29 mouse cellular contexts compared by ENCODE assay signal in the genomic region with DNA sequence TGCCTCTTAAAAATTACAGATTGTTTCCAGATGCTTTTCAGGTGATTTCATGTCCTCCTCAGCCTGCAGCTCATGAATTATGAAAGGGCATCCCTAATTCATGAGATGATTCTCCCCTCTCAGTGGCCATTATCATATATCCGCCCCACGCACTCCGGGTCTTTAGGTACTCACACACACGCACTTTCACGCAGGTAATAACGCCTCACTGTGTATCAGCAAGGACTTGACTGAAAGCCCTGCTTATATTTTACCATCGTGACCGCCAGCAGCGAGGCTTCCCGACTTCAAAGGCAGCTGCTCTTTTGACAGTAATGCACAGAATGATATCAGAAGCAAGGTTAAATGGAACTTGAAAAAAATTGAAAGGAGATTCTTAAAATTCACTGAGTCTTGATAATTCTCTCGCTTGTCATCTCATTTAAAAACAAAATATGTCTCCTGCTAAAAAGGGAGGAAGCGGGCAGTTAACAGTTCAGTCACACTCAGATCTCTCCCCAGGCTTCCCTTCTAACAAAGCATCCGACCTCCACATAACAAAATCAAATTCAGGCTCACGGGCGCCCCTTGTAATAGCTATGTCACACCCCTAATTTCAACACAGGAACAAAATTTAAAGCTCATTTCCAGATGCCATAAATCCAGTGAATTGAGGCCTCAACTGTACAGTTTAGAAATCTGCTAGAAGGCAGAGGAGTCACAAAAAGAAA. TPM values are rescaled to one million over a fixed set of nuclear protein-coding genes. Genes with fewer than 3 reads are reported as not detected.
DNase-seq lines count a peak whose midpoint lies in the region; ATAC-seq and TF ChIP-seq lines count a peak whose summit lies in the region.
"Had no signal": no experiment of that assay in that cellular context is flagged by ENCODE, and none has a peak within 500 bp of the region (broad histone marks: within the 10 kb centered on the region; RNA-seq: fewer than 3 reads in every experiment).

No protein-coding gene starts in this region.

- no peak overlapping the region for H3K4me2 ChIP-seq in hindbrain, embryonic 13.5 days
- H3K4me2 ChIP-seq in midbrain, embryonic 14.5 days (ENCODE audit: low read length) = peak overlapping the region; percentile 35
- peak overlapping the region; percentile 33 for H3K4me2 ChIP-seq in midbrain, postnatal 0 days (ENCODE audit: low read depth, low read length, poor library complexity, severe bottlenecking)
- no peak overlapping the region for H3K4me2 ChIP-seq in intestine, embryonic 15.5 days (replicated peaks)
- H3K4me2 ChIP-seq: heart, embryonic 15.5 days; neural tube, embryonic 12.5 days had no signal

- 0 out of 2 replicates have a peak overlapping the region, but pooled peaks have one; percentile 20 for H3K27ac ChIP-seq in hindbrain, embryonic 13.5 days
- H3K27ac ChIP-seq in hindbrain, embryonic 10.5 days = no peak overlapping the region
- H3K27ac ChIP-seq in midbrain, embryonic 14.5 days (replicated peaks; ENCODE audit: low read depth, low read length) = peak overlapping the region; percentile 70
- no peak overlapping the region for H3K27ac ChIP-seq in midbrain, embryonic 10.5 days (replicated peaks)
- H3K27ac ChIP-seq in midbrain, postnatal 0 days (ENCODE audit: low read depth, low read length) = peak overlapping the region; percentile 57; the same call in 1 of the 2 replicates
- H3K27ac ChIP-seq in intestine, embryonic 15.5 days = no peak overlapping the region
- H3K27ac ChIP-seq: heart, embryonic 10.5 days; heart, embryonic 15.5 days; hindbrain, postnatal 0 days; liver, embryonic 14.5 days; neural tube, embryonic 12.5 days had no signal

- H3K36me3 ChIP-seq in hindbrain, embryonic 13.5 days = no peaks in the 10 kb centered on the region
- no peaks in the 10 kb centered on the region for H3K36me3 ChIP-seq in hindbrain, embryonic 10.5 days
- H3K36me3 ChIP-seq in midbrain, embryonic 14.5 days (ENCODE audit: control insufficient read depth, insufficient read depth, low read length) = no peaks in the 10 kb centered on the region
- H3K36me3 ChIP-seq in midbrain, embryonic 10.5 days = no peaks in the 10 kb centered on the region
- H3K36me3 ChIP-seq in midbrain, postnatal 0 days (ENCODE audit: insufficient read depth, low read length) = no peaks in the 10 kb centered on the region
- H3K36me3 ChIP-seq in intestine, embryonic 15.5 days = no peaks in the 10 kb centered on the region
- H3K36me3 ChIP-seq: heart, embryonic 10.5 days; heart, embryonic 15.5 days; neural tube, embryonic 12.5 days had no signal

- ATAC-seq in hindbrain, embryonic 13.5 days (ENCODE audit: low FRiP score) = no peak
- ATAC-seq in midbrain, embryonic 14.5 days (ENCODE audit: low FRiP score, low TSS enrichment) = no peak; the same call in 1 of the 2 replicates
- peak; percentile 56; the same call in 1 of the 2 replicates for ATAC-seq in midbrain, postnatal 0 days (ENCODE audit: low FRiP score)
- ATAC-seq in intestine, embryonic 15.5 days = no peak
- ATAC-seq: hindbrain, postnatal 0 days; intestine, embryonic 16.5 days had no signal

- TF ChIP-seq CTCF in midbrain, postnatal 0 days (IDR thresholded peaks at IDR 0.05) = peak; percentile 24; the same call in 1 of the 2 replicates

- no peak overlapping the region for H3K9ac ChIP-seq in hindbrain, embryonic 13.5 days
- H3K9ac ChIP-seq in midbrain, embryonic 14.5 days (replicated peaks; ENCODE audit: low read length) = peak overlapping the region; percentile 31; the same call in 1 of the 2 replicates
- no peak overlapping the region for H3K9ac ChIP-seq in midbrain, postnatal 0 days (replicated peaks; ENCODE audit: low read length, poor library complexity, severe bottlenecking)
- no peak overlapping the region for H3K9ac ChIP-seq in intestine, embryonic 15.5 days
- H3K9ac ChIP-seq: heart, embryonic 15.5 days; liver, embryonic 14.5 days; neural tube, embryonic 12.5 days had no signal

- 61% methylated on average over 15 of the region's 15 CpGs for WGBS in hindbrain, embryonic 13.5 days
- 81% methylated on average over 15 of the region's 15 CpGs for WGBS in hindbrain, embryonic 10.5 days
- WGBS in midbrain, embryonic 14.5 days = 38% methylated on average over 15 of the region's 15 CpGs
- 90% methylated on average over 15 of the region's 15 CpGs for WGBS in midbrain, embryonic 10.5 days
- WGBS in midbrain, postnatal 0 days = 29% methylated on average over 15 of the region's 15 CpGs
- WGBS in intestine, embryonic 15.5 days = 72% methylated on average over 15 of the region's 15 CpGs

- no peak overlapping the region for H3K4me3 ChIP-seq in hindbrain, embryonic 13.5 days
- no peak overlapping the region for H3K4me3 ChIP-seq in hindbrain, embryonic 10.5 days
- H3K4me3 ChIP-seq in midbrain, embryonic 14.5 days (replicated peaks; ENCODE audit: low read depth, low read length) = no peak overlapping the region
- H3K4me3 ChIP-seq in midbrain, embryonic 10.5 days = no peak overlapping the region
- H3K4me3 ChIP-seq in midbrain, postnatal 0 days (ENCODE audit: low read depth, low read length) = no peak overlapping the region
- no peak overlapping the region for H3K4me3 ChIP-seq in intestine, embryonic 15.5 days (replicated peaks)
- H3K4me3 ChIP-seq: erythroblast, embryonic 14.5 days; heart, embryonic 10.5 days; heart, embryonic 15.5 days; neural tube, embryonic 12.5 days had no signal

- no peaks in the 10 kb centered on the region for H3K9me3 ChIP-seq in hindbrain, embryonic 13.5 days
- H3K9me3 ChIP-seq in hindbrain, embryonic 10.5 days = no peaks in the 10 kb centered on the region
- no peaks in the 10 kb centered on the region for H3K9me3 ChIP-seq in midbrain, embryonic 14.5 days (ENCODE audit: control insufficient read depth, low read length)
- H3K9me3 ChIP-seq in midbrain, embryonic 10.5 days (replicated peaks) = no peaks in the 10 kb centered on the region
- no peaks in the 10 kb centered on the region for H3K9me3 ChIP-seq in midbrain, postnatal 0 days (ENCODE audit: low read length)
- H3K9me3 ChIP-seq in intestine, embryonic 15.5 days = no peaks in the 10 kb centered on the region
- H3K9me3 ChIP-seq: heart, embryonic 10.5 days; heart, embryonic 15.5 days; neural tube, embryonic 12.5 days had no signal

- no peaks in the 10 kb centered on the region for H3K27me3 ChIP-seq in hindbrain, embryonic 13.5 days
- H3K27me3 ChIP-seq in hindbrain, embryonic 10.5 days (ENCODE audit: insufficient read depth, poor library complexity, severe bottlenecking) = no peaks in the 10 kb centered on the region
- no peaks in the 10 kb centered on the region for H3K27me3 ChIP-seq in midbrain, embryonic 14.5 days (ENCODE audit: control insufficient read depth, insufficient read depth, low read length)
- no peaks in the 10 kb centered on the region for H3K27me3 ChIP-seq in midbrain, embryonic 10.5 days (ENCODE audit: low read depth, poor library complexity, severe bottlenecking)
- H3K27me3 ChIP-seq in midbrain, postnatal 0 days (ENCODE audit: insufficient read depth, low read length) = no peaks in the 10 kb centered on the region
- no peaks in the 10 kb centered on the region for H3K27me3 ChIP-seq in intestine, embryonic 15.5 days (replicated peaks)
- H3K27me3 ChIP-seq: heart, embryonic 15.5 days; neural tube, embryonic 12.5 days had no signal

- DNase-seq in hindbrain, embryonic 10.5 days (ENCODE audit: low spot score) = no peak
- peak; percentile 72 for DNase-seq in midbrain, embryonic 14.5 days
- DNase-seq in midbrain, embryonic 10.5 days (ENCODE audit: low spot score) = no peak
- DNase-seq in midbrain, postnatal 0 days (ENCODE audit: low spot score) = no peak
- no peak for DNase-seq in gastrocnemius, adult 18-20 months (ENCODE audit: low spot score)
- DNase-seq: adrenal gland, postnatal 36 days; B cell, adult 2 months; cerebellum, adult 2 months; cerebellum, postnatal 14 days; gastrocnemius, postnatal 25 days; heart, adult 11 months; kidney, adult 8-10 months; kidney, postnatal 14 days; layer of hippocampus, adult 9-11 months; liver; lung, adult 2 months; lung, postnatal 10 days; right cerebral cortex, adult 18-20 months; spleen, adult 18-20 months; thymus, postnatal 14 days had no signal

- no peaks in the 10 kb centered on the region for H3K4me1 ChIP-seq in hindbrain, embryonic 13.5 days (replicated peaks)
- H3K4me1 ChIP-seq in hindbrain, embryonic 10.5 days (replicated peaks) = no peaks in the 10 kb centered on the region
- peaks cover 3% of the 10 kb centered on the region; the same call in 1 of the 2 replicates for H3K4me1 ChIP-seq in midbrain, embryonic 14.5 days (ENCODE audit: control insufficient read depth, insufficient read depth, low read length)
- no peaks in the 10 kb centered on the region for H3K4me1 ChIP-seq in midbrain, embryonic 10.5 days
- H3K4me1 ChIP-seq in midbrain, postnatal 0 days (ENCODE audit: insufficient read depth, low read length) = no peaks in the 10 kb centered on the region
- no peaks in the 10 kb centered on the region for H3K4me1 ChIP-seq in intestine, embryonic 15.5 days (replicated peaks)
- H3K4me1 ChIP-seq: heart, embryonic 10.5 days; heart, embryonic 15.5 days; neural tube, embryonic 12.5 days had no signal

RNA-seq across cellular contexts. Expression of a gene that starts 3.9 kb away (rescaled TPM):
- 0.19 and 0.34 TPM in 2 replicates for polyA plus RNA-seq in hindbrain, embryonic 13.5 days (2015; fragmentation: Nextera tagmentation; extraction: Ambion mirVana)
- 0.64 and 1.1 TPM in 2 replicates for polyA plus RNA-seq in hindbrain, embryonic 10.5 days (2016; fragmentation: Nextera tagmentation; extraction: Ambion mirVana)
- polyA plus RNA-seq in midbrain, embryonic 14.5 days (2014; fragmentation: Nextera tagmentation; extraction: Ambion mirVana) = 0.07 and 0.12 TPM in 2 replicates
- 0.27 and 0.50 TPM in 2 replicates for polyA plus RNA-seq in midbrain, embryonic 10.5 days (2016; fragmentation: Nextera tagmentation; extraction: Ambion mirVana)
- 1.1 and 1.2 TPM in 2 replicates for total RNA-seq in midbrain, postnatal 0 days (2014; rRNA removed)
- polyA plus RNA-seq in midbrain, postnatal 0 days (2015; fragmentation: Nextera tagmentation; extraction: Ambion mirVana) = 0.28 and 0.32 TPM in 2 replicates
- 10 to 100 TPM; 50.7 to 54.3 TPM for total RNA-seq in gastrocnemius, adult 18-20 months (2021)
- polyA plus RNA-seq in intestine, embryonic 15.5 days (2015; fragmentation: Nextera tagmentation; extraction: Ambion mirVana) = 3.1 and 3.3 TPM in 2 replicates

Comparison
In these comparisons a context has a peak if more than half of its experiments do, and no peak if none do; other contexts are left out.
1. H3K27ac ChIP-seq: peak in hindbrain, embryonic 13.5 days (single experiment), midbrain, embryonic 14.5 days (single experiment) and midbrain, postnatal 0 days (single experiment); none in hindbrain, embryonic 10.5 days (single experiment), midbrain, embryonic 10.5 days (single experiment) and intestine, embryonic 15.5 days (single experiment).
2. H3K4me2 ChIP-seq: peak in midbrain, embryonic 14.5 days (single experiment) and midbrain, postnatal 0 days (single experiment); none in hindbrain, embryonic 13.5 days (single experiment) and intestine, embryonic 15.5 days (single experiment).